Mouse (Mus musculus): ENCODE results near the gene Gpr4. TPM values are rescaled to one million over a fixed set of nuclear protein-coding genes. Genes with fewer than 3 reads are reported as not detected.

Gene Gpr4
- polyA plus RNA-seq, 1 experiment from 2014 or later: 1.8 TPM

GRCm38 (mm10) chr7:19267051-19267450 lies 54.7 kb downstream of the Gpr4 start:
- no peak for DNase-seq (ENCODE audit: low spot score)
- WGBS: 80% methylated on average over 10 of the region's 10 CpGs
- ATAC-seq: no peak

DNA sequence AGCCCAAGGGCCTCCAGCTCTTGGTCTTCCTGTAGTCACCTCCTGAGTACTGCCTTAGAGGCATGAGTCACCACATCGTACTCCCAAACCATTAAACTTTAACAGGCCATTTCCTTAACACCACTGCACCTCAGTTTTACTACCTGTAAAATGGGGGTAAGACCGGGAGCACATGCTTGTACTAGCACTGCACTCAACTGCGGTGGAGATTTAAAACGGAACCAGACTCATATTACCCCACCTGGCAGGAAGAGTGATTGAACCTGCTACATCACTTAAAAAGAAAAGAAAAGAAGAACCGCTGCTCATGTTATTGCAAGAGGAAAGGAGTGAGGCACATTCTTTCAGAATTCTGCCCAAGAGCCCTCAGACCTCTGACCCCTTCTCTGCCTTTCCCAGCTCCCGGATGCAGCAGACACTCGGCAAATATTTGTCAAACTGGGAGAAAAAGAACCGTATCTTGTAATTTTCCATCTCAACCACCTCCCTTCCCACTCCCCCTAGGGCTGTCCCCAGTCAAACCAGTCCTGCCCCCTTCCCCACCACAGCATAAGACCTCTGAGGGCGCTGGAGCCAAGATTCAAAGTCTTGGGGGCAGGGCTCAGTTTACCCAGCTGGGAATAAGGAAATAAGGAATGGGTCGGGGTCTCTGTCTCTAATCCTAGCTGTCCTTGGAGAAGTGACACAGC lies 56.8 kb downstream of the Gpr4 start:
- DNase-seq (ENCODE audit: low spot score): no peak
- WGBS: 59% methylated on average over 10 of the region's 10 CpGs
- Histone ChIP-seq H3K27ac (ENCODE audit: low read depth, low read length) (peak overlapping the region; percentile 39; the same call in 1 of the 2 replicates), H3K36me3 (ENCODE audit: control insufficient read depth, insufficient read depth, low read length) (peaks cover 13% of the 10 kb centered on the region), H3K4me1 (ENCODE audit: control insufficient read depth, insufficient read depth, low read length) (peaks cover 18% of the 10 kb centered on the region), H3K4me2 (ENCODE audit: low read length) (peak overlapping the region; percentile 96), H3K9me3 (replicated peaks; ENCODE audit: control insufficient read depth, low read length) (no peaks in the 10 kb centered on the region), H3K27me3 (replicated peaks; ENCODE audit: control insufficient read depth, insufficient read depth, low read length) (no peaks in the 10 kb centered on the region), H3K9ac (ENCODE audit: low read length) (peak overlapping the region; percentile 89), H3K4me3 (ENCODE audit: low read depth, low read length) (peak overlapping the region; percentile 94)
- no peak for ATAC-seq

More at GRCm38 (mm10) chr7:19267051-19267450, 54.7 kb downstream of the Gpr4 start:
- Histone ChIP-seq H3K4me3 (ENCODE audit: low read depth, low read length) (no peak overlapping the region), H3K4me1 (ENCODE audit: control insufficient read depth, insufficient read depth, low read length) (peaks cover 18% of the 10 kb centered on the region), H3K27me3 (replicated peaks; ENCODE audit: control insufficient read depth, insufficient read depth, low read length) (no peaks in the 10 kb centered on the region), H3K9ac (ENCODE audit: low read length) (no peak overlapping the region), H3K4me2 (ENCODE audit: low read length) (no peak overlapping the region), H3K36me3 (ENCODE audit: control insufficient read depth, insufficient read depth, low read length) (peaks cover 31% of the 10 kb centered on the region), H3K27ac (ENCODE audit: low read depth, low read length) (no peak overlapping the region), H3K9me3 (replicated peaks; ENCODE audit: control insufficient read depth, low read length) (no peaks in the 10 kb centered on the region)

GRCm38 (mm10) chr7:19269721-19270441 lies 57.5 kb downstream of the Gpr4 start:
- Histone ChIP-seq H3K27ac (ENCODE audit: low read depth, low read length) (peak overlapping the region; percentile 39; the same call in 1 of the 2 replicates), H3K4me3 (ENCODE audit: low read depth, low read length) (peak overlapping the region; percentile 94), H3K36me3 (ENCODE audit: control insufficient read depth, insufficient read depth, low read length) (peaks cover 6% of the 10 kb centered on the region; the same call in 1 of the 2 replicates), H3K9ac (ENCODE audit: low read length) (peak overlapping the region; percentile 89), H3K9me3 (replicated peaks; ENCODE audit: control insufficient read depth, low read length) (no peaks in the 10 kb centered on the region), H3K4me2 (ENCODE audit: low read length) (peak overlapping the region; percentile 96), H3K4me1 (ENCODE audit: control insufficient read depth, insufficient read depth, low read length) (peaks cover 18% of the 10 kb centered on the region), H3K27me3 (replicated peaks; ENCODE audit: control insufficient read depth, insufficient read depth, low read length) (no peaks in the 10 kb centered on the region)
- ATAC-seq (no peak), DNase-seq (ENCODE audit: low spot score) (no peak)
- WGBS: 3% methylated on average over 19 of the region's 19 CpGs

- ATAC-seq (no peak), DNase-seq (ENCODE audit: low spot score) (no peak)
- peaks cover 5% of the 10 kb centered on the region; the same call in 1 of the 2 replicates for H3K36me3 ChIP-seq (ENCODE audit: control insufficient read depth, insufficient read depth, low read length)
- H3K9me3 ChIP-seq (replicated peaks; ENCODE audit: control insufficient read depth, low read length): no peaks in the 10 kb centered on the region
- H3K27ac ChIP-seq (ENCODE audit: low read depth, low read length): 0 out of 2 replicates have a peak overlapping the region, but pooled peaks have one; percentile 77
- H3K4me2 ChIP-seq (ENCODE audit: low read length): peak overlapping the region; percentile 96
- peak overlapping the region; percentile 94 for H3K4me3 ChIP-seq (ENCODE audit: low read depth, low read length)
- no peaks in the 10 kb centered on the region for H3K27me3 ChIP-seq (replicated peaks; ENCODE audit: control insufficient read depth, insufficient read depth, low read length)
- peaks cover 18% of the 10 kb centered on the region for H3K4me1 ChIP-seq (ENCODE audit: control insufficient read depth, insufficient read depth, low read length)
- 1% methylated on average over 16 of the region's 21 CpGs for WGBS
- peak overlapping the region; percentile 89 for H3K9ac ChIP-seq (ENCODE audit: low read length)
Measured at GRCm38 (mm10) chr7:19270509-19271237, 58.3 kb downstream of the Gpr4 start.

DNA sequence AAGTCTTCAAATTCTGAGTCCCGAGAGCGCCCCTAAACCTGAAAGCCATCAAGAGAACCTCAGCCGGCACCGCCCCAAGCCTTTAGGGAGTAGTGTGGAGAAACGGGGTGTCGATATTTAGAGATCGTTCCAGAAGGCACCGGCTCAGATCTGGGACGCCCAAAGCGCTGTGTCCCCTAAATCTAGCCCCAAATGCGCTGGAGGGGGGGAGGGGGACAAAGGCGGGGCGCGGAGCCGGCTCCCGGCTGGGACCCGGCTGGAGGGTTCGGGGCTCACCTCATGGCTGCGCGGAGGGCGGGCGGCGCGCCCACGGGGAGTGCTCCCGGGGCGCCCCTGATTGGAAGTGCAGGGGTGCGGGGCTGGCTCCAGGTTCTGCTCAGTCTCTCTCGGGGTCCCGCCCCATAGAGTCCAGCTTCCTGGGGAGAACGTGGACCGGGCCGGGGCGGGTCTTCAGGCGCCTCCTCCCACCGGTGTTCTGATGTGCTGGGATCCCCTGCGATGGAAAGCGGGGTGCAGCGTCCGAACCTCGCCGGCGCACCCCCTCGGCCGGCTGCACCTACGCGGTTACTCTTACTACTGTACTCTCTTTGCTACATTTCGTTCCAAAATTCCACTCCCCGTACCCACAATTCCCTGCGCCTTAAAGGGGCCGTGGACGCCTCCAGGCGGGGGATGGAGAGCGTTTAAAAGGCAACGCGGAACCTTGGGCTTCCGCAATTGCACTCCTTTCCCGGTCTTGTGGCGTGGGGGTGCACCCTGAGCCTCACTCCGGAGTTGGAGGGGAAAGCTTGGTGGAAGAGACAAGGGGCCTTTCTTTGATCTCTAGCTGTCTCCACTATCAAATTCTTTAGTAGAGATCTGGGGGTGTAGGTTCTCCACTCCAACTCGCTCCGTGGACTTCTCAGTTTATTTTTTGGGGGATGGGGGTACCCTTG lies 59.2 kb downstream of the Gpr4 start, which contains the start of gene Vasp:
Gene Vasp, minus strand, starts transcription at position 580 of the 935 bp plus-strand sequence.
- Histone ChIP-seq H3K27ac (ENCODE audit: low read depth, low read length) (peak within 1 kb of the TSS; percentile 77), H3K4me2 (ENCODE audit: low read length) (peak within 1 kb of the TSS; percentile 96), H3K9me3 (replicated peaks; ENCODE audit: control insufficient read depth, low read length) (no peaks in the 10 kb centered on the region), H3K27me3 (replicated peaks; ENCODE audit: control insufficient read depth, insufficient read depth, low read length) (no peaks in the 10 kb centered on the region), H3K36me3 (ENCODE audit: control insufficient read depth, insufficient read depth, low read length) (peaks cover 5% of the 10 kb centered on the region; the same call in 1 of the 2 replicates), H3K4me3 (ENCODE audit: low read depth, low read length) (peak within 1 kb of the TSS; percentile 94), H3K9ac (ENCODE audit: low read length) (peak within 1 kb of the TSS; percentile 89), H3K4me1 (ENCODE audit: control insufficient read depth, insufficient read depth, low read length) (peaks cover 18% of the 10 kb centered on the region)
- ATAC-seq (peak; percentile 85), DNase-seq (ENCODE audit: low spot score) (peak; percentile 93)
- under 1% methylated on average over 53 of the region's 62 CpGs for WGBS

DNA sequence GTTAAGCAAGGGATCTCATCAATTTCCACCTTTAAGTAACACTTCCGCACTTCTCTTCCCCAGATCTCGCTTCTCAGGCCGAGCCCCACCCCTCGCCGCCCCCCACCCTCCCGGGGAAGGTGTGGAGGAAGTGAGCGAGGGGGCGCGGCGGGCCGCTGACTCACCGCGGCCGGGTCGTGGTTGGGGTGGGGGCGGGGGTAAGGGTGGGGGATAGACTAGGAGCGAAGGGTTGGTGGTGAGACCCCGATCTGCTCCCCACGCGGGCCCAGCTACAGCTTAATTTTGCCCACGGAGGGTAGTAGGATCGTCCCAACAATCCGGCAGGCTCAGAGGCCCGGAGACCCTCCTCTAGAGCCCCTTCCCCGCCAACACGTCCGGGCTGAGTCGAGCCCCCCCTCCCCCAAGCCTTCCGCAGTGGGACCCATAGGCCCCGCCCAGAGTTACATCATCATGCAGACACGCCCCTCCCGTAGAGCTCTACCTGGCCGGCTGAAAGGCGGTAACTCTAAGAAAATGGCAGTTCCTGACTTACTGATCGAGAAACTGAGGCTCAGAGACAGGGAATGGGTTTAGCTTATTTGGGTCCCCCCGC lies 59.9 kb downstream of the Gpr4 start:
- under 1% methylated on average over 34 of the region's 36 CpGs for WGBS
- ATAC-seq: peak; percentile 71

More for the DNA sequence above, 59.9 kb downstream of the Gpr4 start:
- Histone ChIP-seq H3K4me1 (ENCODE audit: control insufficient read depth, insufficient read depth, low read length) (peaks cover 18% of the 10 kb centered on the region), H3K27ac (ENCODE audit: low read depth, low read length) (peak overlapping the region; percentile 77), H3K36me3 (ENCODE audit: control insufficient read depth, insufficient read depth, low read length) (peaks cover 5% of the 10 kb centered on the region; the same call in 1 of the 2 replicates), H3K9ac (ENCODE audit: low read length) (peak overlapping the region; percentile 89), H3K27me3 (replicated peaks; ENCODE audit: control insufficient read depth, insufficient read depth, low read length) (no peaks in the 10 kb centered on the region), H3K9me3 (replicated peaks; ENCODE audit: control insufficient read depth, low read length) (no peaks in the 10 kb centered on the region), H3K4me3 (ENCODE audit: low read depth, low read length) (peak overlapping the region; percentile 94), H3K4me2 (ENCODE audit: low read length) (peak overlapping the region; percentile 96)
- DNase-seq (ENCODE audit: low spot score): peak; percentile 79
